Mouse (Mus musculus): ENCODE results near the gene Rag2.

The Rag2 gene

DNA sequence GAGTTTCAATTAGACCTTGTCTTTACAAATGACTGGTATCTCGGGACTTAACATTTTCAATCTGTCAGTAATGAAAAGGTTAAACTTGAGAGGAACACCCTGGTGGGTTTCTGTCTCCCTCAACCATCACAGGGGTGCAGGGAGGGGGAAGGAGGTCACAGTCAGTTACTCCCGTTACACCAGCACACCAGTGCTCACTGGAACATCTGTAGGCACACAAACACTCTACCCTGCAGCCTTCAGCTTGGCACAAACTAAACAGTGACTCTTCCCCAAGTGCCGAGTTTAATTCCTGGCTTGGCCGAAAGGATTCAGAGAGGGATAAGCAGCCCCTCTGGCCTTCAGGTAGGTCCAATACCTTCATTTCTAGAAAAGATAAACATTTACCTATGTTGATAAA, at the start of gene Rag2:
Gene Rag2 (plus strand): TSS at position 193 of the 400 bp plus-strand sequence.
- no peak for TF ChIP-seq GATA4 (IDR thresholded peaks at IDR 0.05; ENCODE audit: insufficient replicate concordance, low read length)

DNA sequence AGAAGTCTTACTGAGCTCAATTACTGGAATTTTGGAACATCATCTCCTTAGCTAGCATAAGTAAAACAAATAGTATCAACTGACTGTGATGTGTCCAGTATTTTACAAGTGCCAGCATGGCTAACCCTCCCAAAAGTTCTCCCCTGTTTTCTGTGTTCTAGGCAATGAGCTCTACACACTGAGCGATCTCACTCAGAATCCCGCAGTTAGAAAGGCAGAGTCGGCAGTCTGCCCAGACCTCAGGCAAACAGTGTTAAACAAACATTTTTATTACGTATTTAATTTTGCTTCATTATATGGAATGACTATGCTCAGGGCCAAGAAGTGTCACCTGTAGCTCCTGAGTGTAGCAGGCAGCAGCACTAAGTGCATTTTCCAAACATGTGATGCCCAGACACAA, 47.3 kb upstream of the Rag2 start:
- TF ChIP-seq GATA4 (IDR thresholded peaks at IDR 0.05; ENCODE audit: insufficient replicate concordance, low read length) = no peak

DNA sequence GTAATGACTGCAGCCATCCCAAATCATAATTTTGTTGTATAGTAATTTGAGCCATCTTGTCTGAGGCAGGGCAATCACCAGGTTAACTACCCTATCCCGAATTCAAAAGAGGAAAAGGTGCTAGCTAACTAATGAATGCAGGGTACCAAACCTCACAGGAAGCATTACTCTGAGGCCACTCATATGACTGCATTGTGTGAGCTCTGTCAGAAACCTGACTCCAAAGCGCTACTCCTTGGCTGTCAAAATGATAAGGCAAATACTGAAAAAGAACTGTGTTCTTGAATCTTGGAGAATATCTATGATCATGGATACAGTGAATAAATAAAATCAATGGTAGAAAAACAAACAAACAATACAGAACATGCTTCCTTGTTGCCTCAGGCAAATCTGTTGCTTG, 44.5 kb upstream of the Rag2 start:
- no peak for TF ChIP-seq GATA4 (IDR thresholded peaks at IDR 0.05; ENCODE audit: insufficient replicate concordance, low read length)

DNA sequence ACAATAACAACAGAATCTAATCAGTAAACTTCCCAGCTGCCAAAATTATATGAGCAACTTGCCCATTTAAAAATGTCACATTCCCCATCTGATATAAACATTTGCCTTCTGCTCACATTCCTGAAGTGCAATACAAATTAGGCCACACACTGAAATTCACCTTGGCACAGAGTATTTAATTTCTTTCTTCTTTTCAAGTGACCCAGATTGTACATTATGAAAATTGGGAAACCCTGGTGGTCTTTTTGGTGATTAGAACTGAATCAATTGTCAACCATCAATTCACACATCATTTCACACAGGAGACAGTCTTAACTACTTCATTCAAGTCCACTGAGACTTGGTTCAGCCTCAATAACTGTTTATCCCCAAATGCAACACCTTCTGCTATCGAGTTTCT, 44.1 kb upstream of the Rag2 start:
- no peak for TF ChIP-seq GATA4 (IDR thresholded peaks at IDR 0.05; ENCODE audit: insufficient replicate concordance, low read length)

DNA sequence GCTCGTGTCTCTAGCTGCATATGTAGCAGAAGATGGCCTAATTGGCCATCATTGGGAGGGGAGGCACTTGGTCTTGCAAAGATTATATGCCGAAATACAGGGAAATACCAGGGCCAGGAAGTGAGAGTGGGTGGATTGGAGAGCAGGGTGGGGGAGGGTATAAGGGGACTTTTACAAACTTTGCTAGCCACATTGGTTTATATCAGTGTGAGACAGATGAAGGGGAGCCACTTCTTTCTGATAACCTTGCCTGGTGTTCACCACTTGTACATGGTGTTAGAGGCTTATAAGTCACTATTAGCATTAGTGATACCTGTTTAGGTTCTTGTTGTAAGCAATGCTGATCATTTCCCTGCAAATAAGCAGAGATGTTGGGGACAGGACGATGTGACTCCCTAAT, 43.5 kb upstream of the Rag2 start:
- no peak for TF ChIP-seq GATA4 (IDR thresholded peaks at IDR 0.05; ENCODE audit: insufficient replicate concordance, low read length)

DNA sequence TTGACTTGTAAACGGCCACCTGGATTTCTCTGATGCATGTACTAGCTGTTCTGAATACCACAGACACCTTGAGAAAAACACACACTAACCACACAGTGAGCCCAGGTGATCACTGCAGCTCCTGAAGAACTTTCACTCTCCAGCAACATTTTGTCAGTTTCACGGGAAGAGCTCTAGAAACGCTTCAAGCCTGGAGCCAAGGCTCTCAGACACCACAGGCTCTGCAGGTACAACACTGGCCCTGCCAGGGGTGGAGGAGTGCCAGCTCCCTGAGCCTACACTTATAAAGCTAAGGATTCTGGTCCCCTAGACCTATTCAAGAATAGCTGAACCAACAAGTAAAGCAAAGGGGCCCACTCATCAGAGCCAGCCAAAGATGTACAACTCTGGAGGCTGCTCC, 43.1 kb upstream of the Rag2 start:
- no peak for TF ChIP-seq GATA4 (IDR thresholded peaks at IDR 0.05; ENCODE audit: insufficient replicate concordance, low read length)

DNA sequence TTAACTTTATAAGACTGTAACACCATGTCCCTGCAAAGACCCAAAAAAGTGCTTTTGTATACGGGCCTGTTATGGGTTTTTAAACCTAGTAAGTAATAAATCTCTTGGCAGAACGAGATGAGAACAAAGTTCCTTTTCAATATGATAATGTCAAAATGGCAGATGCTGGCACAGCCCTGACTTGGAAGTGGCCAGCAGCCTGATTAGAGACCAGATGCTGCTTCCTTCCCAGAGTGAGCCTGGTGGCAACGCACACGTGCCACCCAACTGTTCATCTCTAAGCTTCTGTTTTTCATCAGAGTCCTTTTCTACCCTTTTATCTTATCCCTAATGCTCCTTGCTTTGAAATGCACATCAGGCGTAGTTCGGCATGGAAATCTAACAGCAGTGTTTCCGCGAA, 33.2 kb upstream of the Rag2 start:
- no peak for TF ChIP-seq GATA4 (IDR thresholded peaks at IDR 0.05; ENCODE audit: insufficient replicate concordance, low read length)

DNA sequence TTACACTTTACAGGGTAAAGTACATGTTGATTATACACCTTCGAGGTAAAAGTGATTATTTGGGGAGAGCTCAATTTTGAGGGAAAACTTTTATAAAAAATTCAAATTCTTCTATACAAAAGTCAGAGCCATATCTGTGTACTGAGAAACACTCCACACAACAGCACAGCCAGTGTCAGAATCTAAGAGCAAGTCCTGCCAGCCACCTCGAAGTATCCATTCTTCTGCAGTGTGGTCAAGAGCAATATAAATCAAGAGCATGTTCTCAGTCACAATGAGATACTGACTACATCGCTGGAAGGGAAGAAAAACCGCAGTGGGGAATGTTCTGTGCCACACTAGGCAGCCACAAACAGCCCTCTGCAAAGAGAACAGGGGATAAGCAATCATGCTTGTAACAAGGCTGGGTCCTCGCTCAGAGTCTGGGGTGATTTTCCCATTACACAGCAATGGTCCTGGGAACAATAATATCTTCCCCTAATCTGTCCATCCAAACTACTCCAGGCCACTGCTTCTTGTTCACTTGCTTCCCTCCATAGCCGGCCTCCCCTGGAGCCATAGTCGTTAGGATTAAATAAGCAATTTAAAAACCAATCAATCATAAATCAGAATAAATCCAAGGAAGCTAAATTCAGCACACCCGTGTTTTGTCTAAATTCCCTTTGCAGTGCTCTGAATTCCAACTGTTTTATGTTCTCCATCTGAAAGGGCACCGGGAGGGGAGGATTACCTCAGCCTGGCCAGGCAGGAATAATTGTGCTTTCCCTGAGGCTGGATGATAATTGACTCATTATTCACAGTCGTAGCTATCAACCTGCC, 32.3 kb upstream of the Rag2 start:
- no peak for TF ChIP-seq GATA4 (IDR thresholded peaks at IDR 0.05; ENCODE audit: insufficient replicate concordance, low read length)

DNA sequence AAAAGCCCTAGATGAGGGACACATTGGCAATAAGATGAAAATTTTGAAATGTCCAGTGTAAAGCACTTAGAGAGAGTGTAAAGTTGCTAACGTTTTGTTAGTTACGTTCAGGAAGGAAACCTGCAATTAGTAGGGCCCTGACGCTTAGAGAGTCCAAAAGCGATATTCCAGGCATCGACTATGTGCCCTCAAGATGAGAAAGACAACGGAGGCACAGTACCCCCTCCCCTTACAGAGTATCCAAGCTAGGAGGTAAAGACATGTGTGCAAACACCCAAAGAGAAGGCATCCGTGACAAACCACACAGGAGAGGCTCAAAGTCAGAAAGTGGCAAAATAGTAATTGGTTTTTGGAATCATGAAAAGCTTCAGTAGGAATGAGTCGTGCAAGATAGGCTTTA, 31.6 kb upstream of the Rag2 start:
- no peak for TF ChIP-seq GATA4 (IDR thresholded peaks at IDR 0.05; ENCODE audit: insufficient replicate concordance, low read length)

DNA sequence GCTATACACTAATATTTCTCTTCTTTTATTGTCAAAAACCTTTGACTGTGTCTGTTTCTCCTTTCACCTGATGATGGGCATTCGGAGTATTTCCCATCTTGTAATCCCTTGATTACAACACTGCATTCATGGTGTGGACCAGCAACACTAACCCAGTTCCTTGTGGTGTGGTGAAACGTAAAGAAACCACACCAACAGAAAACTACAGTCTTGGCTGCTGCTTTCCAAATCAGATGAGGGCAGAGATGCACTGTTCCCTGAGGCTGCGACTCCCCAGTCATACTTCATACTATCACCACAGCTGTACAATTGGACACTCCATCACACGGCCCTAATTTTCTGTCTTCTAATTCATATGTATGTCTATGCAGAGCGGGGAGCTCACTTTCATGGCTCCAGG, 29.8 kb upstream of the Rag2 start:
- no peak for TF ChIP-seq GATA4 (IDR thresholded peaks at IDR 0.05; ENCODE audit: insufficient replicate concordance, low read length)

DNA sequence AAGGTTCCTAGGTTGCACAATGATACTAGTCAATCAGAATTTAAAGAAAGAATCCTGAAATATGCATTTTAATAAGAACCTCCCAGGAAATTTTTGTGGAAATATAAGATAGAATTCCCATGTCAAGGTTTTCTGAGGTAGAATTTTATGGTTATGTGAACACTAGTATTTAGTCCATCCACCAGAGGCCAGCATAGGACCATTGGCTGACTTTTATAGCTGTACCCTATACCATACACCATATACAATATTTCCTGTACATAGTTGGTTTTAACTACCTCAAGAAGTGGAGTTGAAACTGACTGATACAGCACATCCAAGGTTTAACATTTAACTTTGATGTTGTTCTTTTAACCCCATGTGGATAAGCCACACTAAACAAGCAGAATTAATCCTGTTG, 27.3 kb upstream of the Rag2 start:
- no peak for TF ChIP-seq GATA4 (IDR thresholded peaks at IDR 0.05; ENCODE audit: insufficient replicate concordance, low read length)

DNA sequence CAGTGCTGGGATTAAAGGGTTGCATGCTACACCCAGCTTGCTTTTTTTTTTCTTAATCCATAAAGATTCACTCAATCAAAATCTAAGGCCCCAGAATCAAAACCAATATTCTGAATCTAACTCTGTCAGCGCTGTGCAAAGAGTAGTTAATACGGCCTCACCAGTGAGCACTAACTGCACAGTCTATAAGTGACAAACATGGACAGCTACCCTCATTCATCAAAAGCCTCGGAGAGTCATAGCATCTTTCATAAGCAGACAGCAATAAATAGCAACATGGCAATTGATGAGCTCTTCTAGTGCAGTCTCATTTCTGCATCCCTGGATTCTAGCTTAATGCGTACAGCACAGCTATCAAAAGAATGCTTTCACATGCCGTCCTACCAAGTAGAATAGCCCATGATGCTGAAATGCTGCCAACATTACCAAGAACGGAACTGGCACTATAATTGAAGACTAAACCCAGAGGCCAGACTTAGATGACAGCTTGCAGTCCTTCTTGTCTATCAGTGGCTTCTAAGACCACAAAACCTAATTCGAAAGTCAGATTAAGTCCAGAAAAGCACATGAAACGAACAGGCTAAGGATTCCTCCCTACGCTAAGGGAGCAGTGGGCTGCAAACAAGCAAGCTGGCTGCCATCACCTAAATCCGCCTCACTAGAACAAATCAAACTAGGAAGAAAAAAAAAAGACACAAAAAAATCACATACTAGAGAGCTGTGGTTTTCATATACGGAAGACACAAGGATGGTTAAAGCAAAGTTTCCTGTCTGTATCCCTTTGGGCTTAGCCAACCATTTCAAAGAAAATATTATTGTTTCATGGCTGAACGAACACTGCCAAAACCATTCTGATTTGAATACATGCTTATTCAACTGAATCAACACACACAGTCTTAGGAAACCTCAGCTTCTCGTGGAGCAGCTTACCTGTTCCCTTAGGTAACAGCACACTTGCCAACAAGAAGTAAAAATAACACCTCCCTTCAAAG, 26.0 kb upstream of the Rag2 start:
- no peak for TF ChIP-seq GATA4 (IDR thresholded peaks at IDR 0.05; ENCODE audit: insufficient replicate concordance, low read length)

DNA sequence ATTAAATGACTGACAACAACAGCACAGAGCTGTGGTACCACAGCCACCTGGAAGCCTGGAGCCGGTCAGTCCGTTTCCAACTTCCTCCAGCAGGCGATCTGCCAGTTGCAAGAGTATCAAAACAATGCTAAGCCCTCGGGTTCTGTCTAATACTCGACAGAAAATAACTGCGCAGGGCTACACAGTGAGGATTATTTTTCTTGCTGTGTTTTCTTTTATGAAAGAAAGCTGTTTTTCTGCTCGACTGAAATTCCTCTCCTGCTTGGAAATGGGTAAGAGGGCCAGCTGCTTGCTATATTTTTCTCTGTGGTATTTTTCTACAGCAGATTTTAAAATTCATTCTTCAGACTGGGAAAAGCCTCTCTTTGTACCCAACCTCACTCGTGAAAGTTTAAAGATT, 23.8 kb upstream of the Rag2 start:
- no peak for TF ChIP-seq GATA4 (IDR thresholded peaks at IDR 0.05; ENCODE audit: insufficient replicate concordance, low read length)

DNA sequence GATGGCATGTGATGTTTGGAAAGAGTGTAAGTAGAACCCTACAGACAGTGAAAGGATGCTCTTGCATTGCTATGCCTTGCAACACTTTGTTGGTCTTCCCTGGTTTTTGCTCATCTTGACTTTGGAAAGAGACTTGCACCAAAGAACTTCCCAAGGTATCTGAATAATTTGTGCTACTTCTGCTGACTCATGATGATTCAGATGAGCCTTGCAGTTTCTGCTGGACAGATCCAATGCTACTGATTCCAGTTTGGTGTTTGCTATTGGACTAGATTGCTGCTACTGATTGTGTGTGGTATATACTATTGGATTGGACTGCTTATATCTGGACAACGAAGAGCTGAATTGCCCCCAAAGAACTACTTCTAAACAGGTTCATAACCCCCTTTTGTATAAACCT, 21.4 kb upstream of the Rag2 start:
- TF ChIP-seq GATA4 (IDR thresholded peaks at IDR 0.05; ENCODE audit: insufficient replicate concordance, low read length) = no peak

DNA sequence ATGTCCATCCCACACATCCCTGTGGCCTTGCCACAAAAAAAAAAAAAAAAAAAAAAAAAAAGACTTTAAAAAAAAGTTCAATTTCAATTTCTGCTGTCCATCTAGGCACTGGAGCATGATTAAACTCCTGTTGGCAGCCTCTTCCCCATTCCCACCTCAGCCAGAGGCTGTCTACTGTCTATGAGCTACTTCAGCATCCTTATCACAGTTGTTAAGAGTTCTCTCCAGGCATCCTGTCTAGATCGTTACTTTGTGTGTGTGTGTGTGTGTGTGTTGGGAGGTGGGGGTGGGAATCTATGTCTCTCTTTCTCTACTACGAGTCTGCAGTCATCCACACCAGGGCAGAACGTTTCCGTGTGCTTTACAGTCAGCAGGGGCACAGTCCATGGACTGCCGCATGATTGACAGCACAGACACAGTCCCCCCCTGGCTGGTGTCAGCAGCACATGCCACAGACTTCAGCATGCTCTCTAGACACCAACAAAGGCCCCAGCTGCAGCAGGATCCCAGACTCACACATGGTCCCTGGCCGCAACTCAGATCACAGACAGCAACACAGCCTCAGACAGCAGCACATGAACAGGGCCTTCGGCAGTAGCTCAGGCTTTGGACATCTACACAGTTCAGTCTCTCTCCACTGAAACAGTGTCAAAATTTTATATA, 16.2 kb upstream of the Rag2 start:
- no peak for TF ChIP-seq GATA4 (IDR thresholded peaks at IDR 0.05; ENCODE audit: insufficient replicate concordance, low read length)
